Mouse (Mus musculus): ENCODE measurements around the gene Rab3d.
A peak's percentile ranks its signal among the peaks of the same experiment; 100 is the strongest.

Gene Rab3d

GRCm38 (mm10) chr9:21938234-21938855 is 20.4 kb upstream of the Rab3d start:
- no peak for DNase-seq (ENCODE audit: low spot score in 2 of 2)

GRCm38 (mm10) chr9:21937711-21938175 is 19.8 kb upstream of the Rab3d start:
- no peak for DNase-seq (ENCODE audit: low spot score in 2 of 2)

GRCm38 (mm10) chr9:21936692-21937570 is 18.9 kb upstream of the Rab3d start, which contains the start of gene Plppr2:
Gene Plppr2 (plus strand): TSS chr9:21937033.
- DNase-seq (ENCODE audit: low spot score in 2 of 2): peak; percentile 96

- DNase-seq (ENCODE audit: low spot score in 2 of 2): no peak
These were observed 17.6 kb upstream of the Rab3d start for GRCm38 (mm10) chr9:21935466-21936131.

- DNase-seq (ENCODE audit: low spot score in 2 of 2): no peak
These were observed 16.0 kb upstream of the Rab3d start for GRCm38 (mm10) chr9:21934021-21934420.

- no peak for DNase-seq (ENCODE audit: low spot score in 2 of 2)
These were observed 14.6 kb upstream of the Rab3d start for GRCm38 (mm10) chr9:21932445-21933137.

GRCm38 (mm10) chr9:21932006-21932405 is 14.0 kb upstream of the Rab3d start:
- DNase-seq (ENCODE audit: low spot score in 2 of 2): no peak

GRCm38 (mm10) chr9:21929208-21929607 is 11.2 kb upstream of the Rab3d start:
- no peak for DNase-seq (ENCODE audit: low spot score in 2 of 2)

- peak; percentile 67 to 86 for DNase-seq (ENCODE audit: low spot score in 2 of 2)
These were observed 9.3 kb upstream of the Rab3d start, which contains the start of the genes Ccdc159 and Tmem205 for GRCm38 (mm10) chr9:21927208-21927753. Gene Ccdc159 (plus strand): TSS chr9:21927471. Gene Tmem205 (minus strand): TSS chr9:21927556.

- no peak for DNase-seq (ENCODE audit: low spot score in 2 of 2)
These were observed 8.8 kb upstream of the Rab3d start for GRCm38 (mm10) chr9:21926784-21927183.

- no peak for DNase-seq (ENCODE audit: low spot score in 2 of 2)
These were observed 8.2 kb upstream of the Rab3d start for GRCm38 (mm10) chr9:21926155-21926554.

- no peak for DNase-seq (ENCODE audit: low spot score in 2 of 2)
These were observed 7.5 kb upstream of the Rab3d start for GRCm38 (mm10) chr9:21925506-21925905.

- no peak for DNase-seq (ENCODE audit: low spot score in 2 of 2)
These were observed 7.0 kb upstream of the Rab3d start for GRCm38 (mm10) chr9:21925034-21925433.

GRCm38 (mm10) chr9:21924099-21924493 is 6.1 kb upstream of the Rab3d start:
- no peak for DNase-seq (ENCODE audit: low spot score in 2 of 2)

- DNase-seq (ENCODE audit: low spot score in 2 of 2): no peak
These were observed 5.6 kb upstream of the Rab3d start for GRCm38 (mm10) chr9:21923490-21924098.

GRCm38 (mm10) chr9:21923036-21923435 is 5.0 kb upstream of the Rab3d start:
- DNase-seq (ENCODE audit: low spot score in 2 of 2): no peak

- no peak for DNase-seq (ENCODE audit: low spot score in 2 of 2)
These were observed 846 bp upstream of the Rab3d start for GRCm38 (mm10) chr9:21918692-21919384.

GRCm38 (mm10) chr9:21917493-21918034 is 428 bp downstream of the Rab3d start:
- peak; percentile 49 to 61 for DNase-seq (ENCODE audit: low spot score in 2 of 2)

GRCm38 (mm10) chr9:21916851-21917492 is 1.0 kb downstream of the Rab3d start:
- no peak for DNase-seq (ENCODE audit: low spot score in 2 of 2)
